Mouse (Mus musculus): Measurements from ENCODE around the gene Tmem163.

- no peak for TF ChIP-seq CTCF (IDR thresholded peaks at IDR 0.05; ENCODE audit: borderline replicate concordance, insufficient read depth, low read length)
- TF ChIP-seq POLR2A (IDR thresholded peaks at IDR 0.05; ENCODE audit: low read depth, low read length), result no peak
These were observed 166.6 kb downstream of the Tmem163 start for GRCm38 (mm10) chr1:127512709-127513108.

All from embryonic fibroblast, embryonic 13.5 days (primary cell).